Mouse (Mus musculus): ENCODE data around the gene Coq8a.

- TF ChIP-seq CTCF (IDR thresholded peaks at IDR 0.05; ENCODE audit: low read depth), result no peak
- TF ChIP-seq EP300 (optimal IDR thresholded peaks at IDR 0.05), result no peak
Observed at GRCm38 (mm10) chr1:180247901-180248300, 48.5 kb upstream of the Coq8a start.

All from stomach, postnatal 0 days (tissue).